Mouse (Mus musculus): Measurements from ENCODE around the gene Slc22a14.

Slc22a14 gene

GRCm38 (mm10) chr9:119340212-119340580, 25.2 kb downstream of the Slc22a14 start:
- ChIA-PET CTCF (interaction anchor here (0.7 to 4.6 kb wide), 17 partner anchors 9 to 420 kb away, joined by 3 to 24 read pairs (median 3); partner anchors contain the start of genes Oxsr1 (in 2 of the 4) and Acvr2b (in 1 of the 4)), POLR2A (interaction anchor here (0.7 to 4.2 kb wide), 44 partner anchors 9 to 237 kb away, joined by 3 to 158 read pairs (median 6); partner anchors contain the start of genes Oxsr1 (in 4 of the 4), Acvr2b (in 3 of the 4), Acaa1b (in 1 of the 4) and Dlec1 (in 1 of the 4))

- ChIA-PET CTCF (interaction anchor here in 3 of 4 experiments (0.7 to 4.6 kb wide), 9 partner anchors 9 to 232 kb away, joined by 3 to 24 read pairs (median 3); partner anchors contain the start of gene Oxsr1 (in 2 of the 3)), POLR2A (interaction anchor here in 3 of 4 experiments (0.6 to 4.2 kb wide), 27 partner anchors 9 to 237 kb away, joined by 3 to 158 read pairs (median 8); partner anchors contain the start of genes Acvr2b (in 3 of the 3), Oxsr1 (in 3 of the 3), Acaa1b (in 2 of the 3) and Dlec1 (in 1 of the 3))
Observed at GRCm38 (mm10) chr9:119339558-119340211, 25.7 kb downstream of the Slc22a14 start, which contains the start of gene Acaa1a. TSS of gene Acaa1a (plus strand) at chr9:119339676.

GRCm38 (mm10) chr9:119339106-119339505, 26.2 kb downstream of the Slc22a14 start:
- ChIA-PET CTCF (interaction anchor here in 2 of 4 experiments (2.8 to 4.6 kb wide), 3 partner anchors 13 to 17 kb away, joined by 15 to 24 read pairs (median 19); partner anchors contain the start of gene Oxsr1 (in 1 of the 2)), POLR2A (interaction anchor here in 3 of 4 experiments (1.3 to 4.2 kb wide), 11 partner anchors 8 to 63 kb away, joined by 3 to 158 read pairs (median 18); partner anchors contain the start of genes Oxsr1 (in 3 of the 3), Acvr2b (in 2 of the 3) and Xylb (in 1 of the 3))

GRCm38 (mm10) chr9:119338350-119338749, 27.0 kb downstream of the Slc22a14 start:
- POLR2A ChIA-PET = interaction anchor here in 3 of 4 experiments (1.2 to 4.2 kb wide), 3 partner anchors 15 to 63 kb away, joined by 3 to 158 read pairs (median 8); partner anchors contain the start of genes Acvr2b (in 1 of the 3) and Oxsr1 (in 1 of the 3)

GRCm38 (mm10) chr9:119337842-119338241, 27.5 kb downstream of the Slc22a14 start:
- POLR2A ChIA-PET = interaction anchor here in 3 of 4 experiments (1.0 to 4.2 kb wide), 6 partner anchors 15 to 64 kb away, joined by 3 to 158 read pairs (median 4); partner anchors contain the start of genes Acvr2b (in 1 of the 3) and Oxsr1 (in 1 of the 3)
- CTCF ChIA-PET = interaction anchor here in 1 of 4 experiments (1.5 kb wide), 1 partner anchor 15 kb away, joined by 4 read pairs; the partner anchor contains the start of gene Oxsr1

More at GRCm38 (mm10) chr9:119338350-119338749, 27.0 kb downstream of the Slc22a14 start:
- CTCF ChIA-PET = interaction anchor here in 1 of 4 experiments (0.6 kb wide), 1 partner anchor 15 kb away, joined by 3 read pairs; no protein-coding TSS in a partner anchor

GRCm38 (mm10) chr9:119335571-119335970, 29.8 kb downstream of the Slc22a14 start:
- POLR2A ChIA-PET = no interaction called here
- CTCF ChIA-PET = interaction anchor here in 1 of 4 experiments (1.1 kb wide), 1 partner anchor 17 kb away, joined by 5 read pairs; no protein-coding TSS in a partner anchor

- ChIA-PET POLR2A (interaction anchor here in 2 of 4 experiments (1.0 to 2.1 kb wide), 3 partner anchors 12 to 14 kb away, joined by 3 to 13 read pairs (median 7); no protein-coding TSS in a partner anchor), CTCF (interaction anchor here in 2 of 4 experiments (0.8 to 1.1 kb wide), 2 partner anchors 17 kb away, joined by 3 to 5 read pairs; no protein-coding TSS in a partner anchor)
Observed at GRCm38 (mm10) chr9:119334834-119335233, 30.5 kb downstream of the Slc22a14 start.

GRCm38 (mm10) chr9:119334324-119334723, 31.0 kb downstream of the Slc22a14 start:
- POLR2A ChIA-PET = interaction anchor here in 3 of 4 experiments (0.6 to 2.1 kb wide), 5 partner anchors 11 to 18 kb away, joined by 3 to 13 read pairs (median 4); no protein-coding TSS in a partner anchor
- CTCF ChIA-PET = interaction anchor here in 2 of 4 experiments (0.8 to 1.1 kb wide), 2 partner anchors 18 kb away, joined by 3 to 5 read pairs; no protein-coding TSS in a partner anchor

- CTCF ChIA-PET = interaction anchor here in 2 of 4 experiments (0.7 to 1.4 kb wide), 3 partner anchors 8 to 21 kb away, joined by 3 to 5 read pairs (median 3); partner anchors contain the start of gene Oxsr1 (in 1 of the 2)
- POLR2A ChIA-PET = interaction anchor here in 3 of 4 experiments (1.0 to 3.1 kb wide), 6 partner anchors 8 to 10 kb away, joined by 3 to 17 read pairs (median 5); partner anchors contain the start of genes Acaa1a (in 2 of the 3), Myd88 (in 2 of the 3) and Oxsr1 (in 2 of the 3)
Observed at GRCm38 (mm10) chr9:119330186-119330963, 35.0 kb downstream of the Slc22a14 start.

GRCm38 (mm10) chr9:119328488-119328887, 36.9 kb downstream of the Slc22a14 start:
- CTCF ChIA-PET = interaction anchor here in 1 of 4 experiments (1.1 kb wide), 1 partner anchor 13 kb away, joined by 3 read pairs; the partner anchor contains the start of gene Myd88
- POLR2A ChIA-PET = interaction anchor here in 2 of 4 experiments (3.1 to 3.2 kb wide), 2 partner anchors 12 kb away, joined by 16 to 17 read pairs; partner anchors contain the start of genes Acaa1a (in 2 of the 2) and Myd88 (in 2 of the 2)

DNA sequence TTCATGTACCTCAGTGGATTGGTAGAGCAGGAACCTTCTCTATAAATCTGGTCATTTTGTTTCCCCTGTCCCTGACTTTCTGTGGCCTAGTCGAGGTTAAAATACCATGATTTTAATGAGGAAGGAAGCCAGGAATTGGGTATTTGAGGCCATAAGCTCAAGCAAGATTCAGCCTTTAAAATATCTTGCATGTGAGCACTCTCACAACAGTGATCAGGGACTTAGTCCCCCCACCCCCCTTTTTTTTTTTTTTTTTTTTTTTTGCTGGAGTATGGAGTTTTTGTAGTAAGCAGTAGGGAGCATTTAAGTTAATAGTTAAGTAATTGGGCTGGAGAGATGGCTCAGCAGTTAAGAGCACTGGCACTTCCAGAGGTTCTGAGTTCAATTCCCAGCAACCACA, 41.2 kb downstream of the Slc22a14 start:
- POLR2A ChIA-PET = interaction anchor here in 2 of 4 experiments (0.7 to 5.9 kb wide), 11 partner anchors 10 to 1073 kb away, joined by 3 to 158 read pairs (median 7); partner anchors contain the start of genes Acaa1a (in 2 of the 2), Myd88 (in 2 of the 2), Acvr2b (in 1 of the 2) and Xylb (in 1 of the 2)
- CTCF ChIA-PET = interaction anchor here in 1 of 4 experiments (1.8 kb wide), 1 partner anchor 28 kb away, joined by 6 read pairs; no protein-coding TSS in a partner anchor

DNA sequence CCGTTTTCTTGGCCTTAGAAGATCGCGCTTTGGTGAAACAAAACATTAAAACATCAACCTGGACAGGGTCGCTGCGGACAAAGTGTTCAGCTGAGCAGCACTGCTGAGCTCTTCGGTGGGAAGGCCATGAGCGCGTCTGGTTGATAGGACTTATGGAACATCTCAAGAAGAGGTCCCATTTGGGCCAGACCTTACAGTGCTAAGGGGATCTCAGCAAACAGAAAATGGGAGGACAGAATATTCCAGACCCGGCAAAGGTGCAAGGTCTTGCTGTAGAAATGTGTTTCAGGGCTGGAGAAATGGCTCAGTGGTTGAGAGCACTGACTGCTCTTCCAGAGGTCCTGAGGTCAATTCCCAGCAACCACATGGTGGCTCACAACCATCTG, 42.1 kb downstream of the Slc22a14 start:
- CTCF ChIA-PET = interaction anchor here (0.6 to 2.6 kb wide), 14 partner anchors 8 to 317 kb away, joined by 3 to 15 read pairs (median 3); partner anchors contain the start of genes Myd88 (in 3 of the 4), Acaa1a (in 2 of the 4) and Acvr2b (in 1 of the 4)
- POLR2A ChIA-PET = interaction anchor here (0.7 to 5.9 kb wide), 70 partner anchors 8 to 1442 kb away, joined by 3 to 158 read pairs (median 4); partner anchors contain the start of genes Myd88 (in 4 of the 4), Acaa1a (in 3 of the 4), Acvr2b (in 3 of the 4) and Acaa1b (in 1 of the 4)

DNA sequence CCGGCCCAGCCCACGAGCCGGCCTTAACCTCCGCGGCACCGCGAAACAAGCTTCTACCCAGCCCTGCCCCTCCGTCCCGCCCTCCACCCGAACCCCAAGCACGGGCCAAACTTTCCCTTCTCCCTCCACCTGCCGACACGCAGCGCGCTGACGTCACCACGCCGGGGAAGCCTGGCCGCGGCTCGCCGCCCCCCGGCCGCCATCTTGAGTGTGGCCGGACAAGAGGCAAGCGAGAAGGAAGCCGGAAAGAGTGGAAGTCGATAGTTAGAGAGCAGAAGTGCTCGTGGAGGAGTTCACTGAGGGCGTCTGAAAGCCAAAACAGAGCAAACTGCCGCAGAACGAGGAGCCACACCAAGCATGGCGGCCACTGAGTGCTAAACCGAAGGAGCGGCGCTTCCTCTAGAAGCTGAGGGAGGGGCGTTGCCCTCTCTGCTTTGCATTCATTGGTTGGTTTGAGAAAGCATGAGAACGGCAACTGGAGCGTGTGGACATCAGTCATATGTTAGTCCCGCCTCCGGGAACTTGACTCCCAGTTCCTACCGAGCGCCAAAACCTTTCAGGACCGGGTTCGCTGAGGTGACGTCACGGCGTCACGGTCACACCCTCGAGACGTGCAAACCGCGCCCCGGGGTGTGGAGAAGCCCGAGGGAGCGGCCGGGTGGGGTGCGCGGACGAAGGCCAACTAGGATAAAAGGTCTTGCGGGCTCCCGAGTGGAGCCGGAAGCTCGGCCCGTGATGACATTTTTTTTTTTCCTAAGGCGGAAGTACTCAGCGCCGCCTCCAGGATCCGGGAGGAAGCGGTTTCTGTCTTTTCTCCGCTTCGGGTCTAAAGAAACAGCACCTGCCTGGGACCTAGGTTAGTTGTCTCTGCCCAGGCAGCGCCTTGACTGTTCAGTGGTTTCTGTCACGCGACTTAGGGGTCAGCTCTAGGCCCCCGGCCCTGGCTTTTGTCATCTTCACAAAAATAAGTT, 42.8 kb downstream of the Slc22a14 start, which contains the start of gene Oxsr1:
Gene Oxsr1, minus strand, starts transcription at position 139 of the 971 bp plus-strand sequence.
- CTCF ChIA-PET = interaction anchor here (0.5 to 2.6 kb wide), 18 partner anchors 8 to 317 kb away, joined by 3 to 15 read pairs (median 3); partner anchors contain the start of genes Myd88 (in 3 of the 4), Acaa1a (in 2 of the 4) and Acvr2b (in 1 of the 4)
- POLR2A ChIA-PET = interaction anchor here (0.5 to 5.9 kb wide), 88 partner anchors 8 to 1442 kb away, joined by 3 to 158 read pairs (median 4); partner anchors contain the start of genes Myd88 (in 4 of the 4), Acaa1a (in 3 of the 4), Acvr2b (in 3 of the 4) and Acaa1b (in 1 of the 4)

DNA sequence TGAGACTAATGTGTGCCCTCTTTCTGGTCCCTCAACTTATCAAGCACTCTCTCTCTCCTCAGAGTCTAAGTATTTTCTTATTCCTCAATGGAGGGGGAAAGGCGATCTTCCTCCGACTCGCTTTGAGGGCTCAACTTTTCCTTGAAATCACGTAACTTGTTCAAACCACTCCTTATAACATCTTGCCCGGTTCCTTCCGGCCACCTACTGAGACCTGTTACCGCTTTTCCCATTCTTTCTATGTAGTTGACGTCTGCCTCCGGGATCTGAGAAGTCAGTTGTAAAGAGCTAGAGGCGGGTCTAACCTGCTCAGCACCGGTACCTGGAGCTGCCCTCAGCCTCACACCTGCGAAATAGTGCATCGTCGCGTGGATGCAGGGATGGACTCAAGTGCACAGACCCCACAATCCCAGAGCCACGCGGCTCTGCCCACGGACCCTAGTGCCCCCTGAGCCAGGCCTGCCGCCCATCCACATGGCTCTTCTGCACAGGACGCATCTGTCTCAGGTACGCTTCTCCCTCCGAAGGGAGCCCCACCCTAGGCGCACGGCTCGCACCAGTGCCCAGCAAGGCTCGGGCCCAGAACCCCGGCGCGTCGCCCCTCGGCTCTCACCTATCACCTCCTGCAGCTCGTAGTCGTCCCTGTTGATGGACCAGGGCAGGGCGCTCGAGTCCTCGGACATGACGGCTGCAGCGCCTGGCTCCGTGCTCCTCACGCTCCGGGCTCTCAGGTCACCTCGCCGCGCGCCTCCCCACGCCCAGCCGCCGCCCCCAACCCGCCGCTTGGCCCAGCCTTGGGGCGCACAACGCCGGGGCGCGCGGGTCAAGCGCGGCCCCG, 43.7 kb downstream of the Slc22a14 start:
- CTCF ChIA-PET = interaction anchor here in 3 of 4 experiments (0.5 to 2.7 kb wide), 5 partner anchors 19 to 833 kb away, joined by 3 to 15 read pairs (median 6); partner anchors contain the start of genes Acaa1a (in 1 of the 3) and Myd88 (in 1 of the 3)
- POLR2A ChIA-PET = interaction anchor here (0.7 to 5.9 kb wide), 87 partner anchors 8 to 972 kb away, joined by 3 to 158 read pairs (median 5); partner anchors contain the start of genes Myd88 (in 4 of the 4), Acaa1a (in 3 of the 4), Acvr2b (in 3 of the 4) and Exog (in 2 of the 4)
